Mouse (Mus musculus): ENCODE data around the gene Ptprn. TPM values are rescaled to one million over a fixed set of nuclear protein-coding genes. Genes with fewer than 3 reads are reported as not detected.
A peak's percentile ranks its signal among the peaks of the same experiment; 100 is the strongest.

Ptprn gene
- total RNA-seq, 2 experiments from 2014 or later, result 238 to 251 TPM

- DNase-seq (ENCODE audit: low spot score in 2 of 2), result no peak
Measured at GRCm38 (mm10) chr1:75227653-75228052, 36.6 kb downstream of the Ptprn start.

- DNase-seq (ENCODE audit: low spot score in 2 of 2), result no peak
Measured at GRCm38 (mm10) chr1:75226138-75226537, 38.2 kb downstream of the Ptprn start.

- no peak for DNase-seq (ENCODE audit: low spot score in 2 of 2)
Measured at GRCm38 (mm10) chr1:75225473-75225872, 38.8 kb downstream of the Ptprn start.

- DNase-seq (ENCODE audit: low spot score in 2 of 2), result no peak
Measured at GRCm38 (mm10) chr1:75223532-75223931, 40.8 kb downstream of the Ptprn start.

- DNase-seq (ENCODE audit: low spot score in 2 of 2), result no peak
Measured at GRCm38 (mm10) chr1:75222926-75223325, 41.4 kb downstream of the Ptprn start.

- DNase-seq (ENCODE audit: low spot score in 2 of 2), result no peak
Measured at GRCm38 (mm10) chr1:75221538-75221937, 42.8 kb downstream of the Ptprn start.

GRCm38 (mm10) chr1:75219531-75219930 lies 44.8 kb downstream of the Ptprn start, which contains the start of gene Tuba4a:
Tuba4a (minus strand) TSS chr1:75219865.
- no peak for DNase-seq (ENCODE audit: low spot score in 2 of 2)

- DNase-seq (ENCODE audit: low spot score in 2 of 2), result peak; percentile 80 to 89
Measured at GRCm38 (mm10) chr1:75219078-75219477, 45.2 kb downstream of the Ptprn start.

GRCm38 (mm10) chr1:75218227-75219001 lies 45.9 kb downstream of the Ptprn start:
- peak; percentile 49 to 63 for DNase-seq (ENCODE audit: low spot score in 2 of 2)

GRCm38 (mm10) chr1:75217893-75218226 lies 46.4 kb downstream of the Ptprn start:
- DNase-seq (ENCODE audit: low spot score in 2 of 2), result no peak

GRCm38 (mm10) chr1:75216797-75217585 lies 47.3 kb downstream of the Ptprn start:
- no peak for DNase-seq (ENCODE audit: low spot score in 2 of 2)

GRCm38 (mm10) chr1:75215785-75216184 lies 48.5 kb downstream of the Ptprn start:
- no peak for DNase-seq (ENCODE audit: low spot score in 2 of 2)

GRCm38 (mm10) chr1:75214886-75215285 lies 49.4 kb downstream of the Ptprn start:
- peak; percentile 70 to 80 for DNase-seq (ENCODE audit: low spot score in 2 of 2)

GRCm38 (mm10) chr1:75214442-75214841 lies 49.9 kb downstream of the Ptprn start:
- DNase-seq (ENCODE audit: low spot score in 2 of 2), result no peak

GRCm38 (mm10) chr1:75213096-75213495 lies 51.2 kb downstream of the Ptprn start:
- DNase-seq (ENCODE audit: low spot score in 2 of 2), result no peak

- DNase-seq (ENCODE audit: low spot score in 2 of 2), result no peak
Measured at GRCm38 (mm10) chr1:75212542-75212941, 51.8 kb downstream of the Ptprn start.

GRCm38 (mm10) chr1:75211141-75211708 lies 53.1 kb downstream of the Ptprn start:
- DNase-seq (ENCODE audit: low spot score in 2 of 2), result no peak

GRCm38 (mm10) chr1:75210136-75211087 lies 53.9 kb downstream of the Ptprn start, which contains the start of the genes Glb1l and Stk16:
Glb1l (minus strand) TSS chr1:75210813.
Stk16 (plus strand) TSS chr1:75210838.
- DNase-seq (ENCODE audit: low spot score in 2 of 2), result peak; percentile 95 to 97

- peak in 1 of 2 experiments; percentile 36 for DNase-seq (ENCODE audit: low spot score in 2 of 2)
Measured at GRCm38 (mm10) chr1:75208967-75209678, 55.2 kb downstream of the Ptprn start.

GRCm38 (mm10) chr1:75201236-75201635 lies 63.1 kb downstream of the Ptprn start:
- no peak for DNase-seq (ENCODE audit: low spot score in 2 of 2)

Measured in layer of hippocampus, postnatal 10 days (tissue).